8 mouse cellular contexts compared by ENCODE assay signal in the genomic region with DNA sequence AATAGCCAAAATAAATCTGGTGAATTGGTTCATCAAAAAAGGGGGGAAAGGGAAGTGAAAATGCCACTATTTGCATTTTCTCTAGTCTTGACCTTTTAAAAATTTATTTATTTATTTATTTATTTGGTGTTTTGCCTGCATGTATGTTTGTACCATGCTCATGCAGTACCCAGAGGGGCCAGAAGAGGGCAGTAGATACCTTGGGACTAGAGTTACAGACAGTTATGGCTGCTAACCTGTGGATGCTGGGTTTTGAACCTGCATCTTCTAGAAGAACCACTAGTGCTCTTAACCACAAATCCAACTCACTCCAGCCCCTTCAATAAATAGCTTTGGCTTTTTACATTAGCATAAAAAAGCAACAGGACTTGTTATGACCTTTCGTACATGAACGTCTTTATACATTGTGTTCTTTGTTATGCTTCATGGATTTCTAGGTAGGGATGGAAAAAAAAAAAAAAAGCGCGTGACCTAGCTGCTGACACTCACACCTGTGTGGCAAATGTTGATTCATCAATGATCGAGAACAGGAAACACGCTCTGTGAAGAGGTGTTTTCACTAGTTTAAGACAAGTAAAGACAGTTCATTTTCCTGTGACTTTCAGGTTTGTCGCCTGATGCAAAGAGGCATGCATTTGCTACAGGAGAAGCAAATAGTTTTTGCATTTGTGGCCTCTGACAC. TPM values are rescaled to one million over a fixed set of nuclear protein-coding genes. Genes with fewer than 3 reads are reported as not detected.
DNase-seq lines count a peak whose midpoint lies in the region; ATAC-seq and TF ChIP-seq lines count a peak whose summit lies in the region.

No protein-coding gene starts in this region.

- no peak for ATAC-seq in kidney, embryonic 15.5 days (replicated peaks; ENCODE audit: low FRiP score)
- ATAC-seq in limb, embryonic 14.5 days (ENCODE audit: low FRiP score, low read depth): no peak
- no peak for ATAC-seq in neural tube, embryonic 11.5 days (ENCODE audit: insufficient read depth, low FRiP score, low TSS enrichment)

- no peaks in the 10 kb centered on the region for H3K36me3 ChIP-seq in kidney, adult 2 months (ENCODE audit: control insufficient read depth, insufficient read depth, low read length)
- H3K36me3 ChIP-seq in kidney, embryonic 15.5 days: no peaks in the 10 kb centered on the region
- no peaks in the 10 kb centered on the region for H3K36me3 ChIP-seq in embryonic facial prominence, embryonic 10.5 days (replicated peaks)
- no peaks in the 10 kb centered on the region for H3K36me3 ChIP-seq in limb, embryonic 14.5 days (ENCODE audit: control insufficient read depth, insufficient read depth, low read length)
- H3K36me3 ChIP-seq in neural tube, embryonic 11.5 days (ENCODE audit: control insufficient read depth, insufficient read depth, low read length): no peaks in the 10 kb centered on the region

- H3K27ac ChIP-seq in kidney, adult 2 months (ENCODE audit: insufficient read depth, low read depth, low read length): no peak overlapping the region
- no peak overlapping the region for H3K27ac ChIP-seq in kidney, embryonic 15.5 days
- no peak overlapping the region for H3K27ac ChIP-seq in embryonic facial prominence, embryonic 10.5 days (replicated peaks)
- H3K27ac ChIP-seq in limb, embryonic 14.5 days (replicated peaks; ENCODE audit: low read depth, low read length): no peak overlapping the region
- no peak overlapping the region for H3K27ac ChIP-seq in neural tube, embryonic 11.5 days (ENCODE audit: low read depth, low read length)

- WGBS in kidney, adult 2 months: 54% methylated on average over 7 of the region's 7 CpGs
- WGBS in kidney, embryonic 15.5 days: 84% methylated on average over 7 of the region's 7 CpGs
- 89% methylated on average over 7 of the region's 7 CpGs for WGBS in embryonic facial prominence, embryonic 10.5 days
- WGBS in limb, embryonic 14.5 days: 88% methylated on average over 7 of the region's 7 CpGs
- WGBS in neural tube, embryonic 11.5 days: 89% methylated on average over 7 of the region's 7 CpGs

- no peak for TF ChIP-seq POLR2A in kidney, adult 2 months (IDR thresholded peaks at IDR 0.05; ENCODE audit: low read depth, low read length)
- no peak for TF ChIP-seq POLR2A in limb, embryonic 14.5 days (IDR thresholded peaks at IDR 0.05; ENCODE audit: borderline replicate concordance, extremely low read depth, insufficient read depth, insufficient read length)

- H3K27me3 ChIP-seq in kidney, adult 2 months (replicated peaks; ENCODE audit: control insufficient read depth, insufficient read depth, low read length): no peaks in the 10 kb centered on the region
- H3K27me3 ChIP-seq in kidney, embryonic 15.5 days: no peaks in the 10 kb centered on the region
- no peaks in the 10 kb centered on the region for H3K27me3 ChIP-seq in embryonic facial prominence, embryonic 10.5 days (replicated peaks; ENCODE audit: low read depth, poor library complexity, severe bottlenecking)
- no peaks in the 10 kb centered on the region for H3K27me3 ChIP-seq in limb, embryonic 14.5 days (ENCODE audit: control insufficient read depth, insufficient read depth, low read length)
- no peaks in the 10 kb centered on the region for H3K27me3 ChIP-seq in neural tube, embryonic 11.5 days (ENCODE audit: control insufficient read depth, insufficient read depth, low read length)

- peak; percentile 78 for DNase-seq in kidney, adult 2 months
- DNase-seq in adrenal gland, postnatal 36 days: peak; percentile 82 to 84
- peak; percentile 82 for DNase-seq in embryonic facial prominence, embryonic 10.5 days (ENCODE audit: low spot score)
- DNase-seq in kidney, adult 8-10 months: peak; percentile 47 to 84
- DNase-seq in limb, embryonic 14.5 days (ENCODE audit: low spot score): peak; percentile 56
- DNase-seq in neural tube, embryonic 11.5 days (ENCODE audit: low spot score): peak; percentile 77
- DNase-seq in thymus, postnatal 10 days (ENCODE audit: low spot score in 2 of 2): peak; percentile 83 to 91

- H3K4me3 ChIP-seq in kidney, adult 2 months (ENCODE audit: insufficient read depth, low read depth, low read length): no peak overlapping the region
- H3K4me3 ChIP-seq in kidney, embryonic 15.5 days (replicated peaks): no peak overlapping the region
- no peak overlapping the region for H3K4me3 ChIP-seq in embryonic facial prominence, embryonic 10.5 days
- H3K4me3 ChIP-seq in limb, embryonic 14.5 days (replicated peaks; ENCODE audit: low read length): no peak overlapping the region
- H3K4me3 ChIP-seq in neural tube, embryonic 11.5 days (ENCODE audit: low read depth, low read length): no peak overlapping the region

- peak; percentile 64 for TF ChIP-seq CTCF in kidney, adult 2 months (conservative IDR thresholded peaks at IDR 0.05; ENCODE audit: insufficient read depth, insufficient read length, low read depth, low read length)

- H3K9me3 ChIP-seq in kidney, embryonic 15.5 days (replicated peaks): no peaks in the 10 kb centered on the region
- H3K9me3 ChIP-seq in embryonic facial prominence, embryonic 10.5 days: no peaks in the 10 kb centered on the region
- no peaks in the 10 kb centered on the region for H3K9me3 ChIP-seq in limb, embryonic 14.5 days (ENCODE audit: control insufficient read depth, low read length)
- H3K9me3 ChIP-seq in neural tube, embryonic 11.5 days (ENCODE audit: control insufficient read depth, low read length): no peaks in the 10 kb centered on the region

- 0 out of 2 replicates have a peak, but pooled peaks cover 3% of the 10 kb centered on the region for H3K4me1 ChIP-seq in kidney, adult 2 months (ENCODE audit: control insufficient read depth, insufficient read depth, low read length)
- H3K4me1 ChIP-seq in kidney, embryonic 15.5 days: no peaks in the 10 kb centered on the region
- H3K4me1 ChIP-seq in embryonic facial prominence, embryonic 10.5 days: no peaks in the 10 kb centered on the region
- no peaks in the 10 kb centered on the region for H3K4me1 ChIP-seq in limb, embryonic 14.5 days (ENCODE audit: control insufficient read depth, insufficient read depth, low read length)
- no peaks in the 10 kb centered on the region for H3K4me1 ChIP-seq in neural tube, embryonic 11.5 days (ENCODE audit: control insufficient read depth, insufficient read depth, low read length)

- no peak overlapping the region for H3K4me2 ChIP-seq in kidney, embryonic 15.5 days
- no peak overlapping the region for H3K4me2 ChIP-seq in limb, embryonic 14.5 days (replicated peaks; ENCODE audit: low read depth, low read length, severe bottlenecking)
- no peak overlapping the region for H3K4me2 ChIP-seq in neural tube, embryonic 11.5 days (ENCODE audit: low read depth)

- no peak overlapping the region for H3K9ac ChIP-seq in kidney, embryonic 15.5 days
- no peak overlapping the region for H3K9ac ChIP-seq in limb, embryonic 14.5 days (ENCODE audit: low read depth, low read length, severe bottlenecking)
- no peak overlapping the region for H3K9ac ChIP-seq in neural tube, embryonic 11.5 days (ENCODE audit: low read length)

RNA-seq across cellular contexts. Expression of a gene that starts 9.8 kb away (rescaled TPM):
- 13.7 and 15.3 TPM in 2 replicates for polyA plus RNA-seq in kidney, adult 2 months (2012; rRNA removed)
- polyA plus RNA-seq in kidney, embryonic 15.5 days (2015; fragmentation: Nextera tagmentation; extraction: Ambion mirVana): 41.0 and 41.9 TPM in 2 replicates
- 10 to 100 TPM; 16.9 to 84.2 TPM for total RNA-seq in adrenal gland, postnatal 36 days (2021)
- polyA plus RNA-seq in embryonic facial prominence, embryonic 10.5 days (2016; fragmentation: Nextera tagmentation; extraction: Ambion mirVana): 49.2 and 54.0 TPM in 2 replicates
- 11.5 and 11.9 TPM in 2 replicates for polyA plus RNA-seq in limb, embryonic 14.5 days (2012; rRNA removed)
- polyA plus RNA-seq in limb, embryonic 14.5 days (2014; fragmentation: Nextera tagmentation; extraction: Ambion mirVana): 18.4 and 18.9 TPM in 2 replicates
- 20.5 and 20.9 TPM in 2 replicates for polyA plus RNA-seq in neural tube, embryonic 11.5 days (2014; fragmentation: Nextera tagmentation; extraction: Ambion mirVana)

RNA-seq across cellular contexts. Expression of a gene that starts 22.3 kb away (rescaled TPM):
- 0.04 TPM in 1 of 2 replicates, not detected in the other for polyA plus RNA-seq in kidney, adult 2 months (2012; rRNA removed)
- 0.23 and 0.39 TPM in 2 replicates for polyA plus RNA-seq in kidney, embryonic 15.5 days (2015; fragmentation: Nextera tagmentation; extraction: Ambion mirVana)
- total RNA-seq in adrenal gland, postnatal 36 days (2021): under 1 TPM in 1 of 2 experiments, not detected in 1; 0.16 TPM
- 0.45 and 0.59 TPM in 2 replicates for polyA plus RNA-seq in embryonic facial prominence, embryonic 10.5 days (2016; fragmentation: Nextera tagmentation; extraction: Ambion mirVana)
- polyA plus RNA-seq in limb, embryonic 14.5 days (2012; rRNA removed): 0.20 and 0.26 TPM in 2 replicates
- 0.08 and 0.15 TPM in 2 replicates for polyA plus RNA-seq in limb, embryonic 14.5 days (2014; fragmentation: Nextera tagmentation; extraction: Ambion mirVana)
- 0.37 and 0.68 TPM in 2 replicates for polyA plus RNA-seq in neural tube, embryonic 11.5 days (2014; fragmentation: Nextera tagmentation; extraction: Ambion mirVana)
